Mouse (Mus musculus) mature B cell (primary cell): ENCODE measurements around the gene Slc8a1.

ENCODE experiments used
- in situ Hi-C: fragments of 300-500 bp; cut with MboI; formaldehyde crosslinking; loops from 2 replicates; pipeline ENCODE4 v1.14.3; 2019

Slc8a1 gene

GRCm38 (mm10) chr17:81419802-81420459 is 318.2 kb downstream of the Slc8a1 start:
- in situ Hi-C loops = no loop called here

- in situ Hi-C loops = no loop called here
Measured at GRCm38 (mm10) chr17:81416361-81417114, 321.6 kb downstream of the Slc8a1 start.

GRCm38 (mm10) chr17:81412736-81413135 is 325.4 kb downstream of the Slc8a1 start:
- in situ Hi-C loops = no loop called here

- in situ Hi-C loops = no loop called here
Measured at GRCm38 (mm10) chr17:81404225-81404624, 334.0 kb downstream of the Slc8a1 start.

- in situ Hi-C loops = no loop called here
Measured at GRCm38 (mm10) chr17:81403121-81403520, 335.1 kb downstream of the Slc8a1 start.

GRCm38 (mm10) chr17:81402636-81403035 is 335.5 kb downstream of the Slc8a1 start:
- in situ Hi-C loops = no loop called here

GRCm38 (mm10) chr17:81400377-81400776 is 337.8 kb downstream of the Slc8a1 start:
- in situ Hi-C loops = no loop called here

- in situ Hi-C loops = no loop called here
Measured at GRCm38 (mm10) chr17:81397434-81397833, 340.7 kb downstream of the Slc8a1 start.

- in situ Hi-C loops = no loop called here
Measured at GRCm38 (mm10) chr17:81394124-81394523, 344.1 kb downstream of the Slc8a1 start.

- in situ Hi-C loops = no loop called here
Measured at GRCm38 (mm10) chr17:81393040-81393439, 345.1 kb downstream of the Slc8a1 start.

- in situ Hi-C loops = no loop called here
Measured at GRCm38 (mm10) chr17:81391478-81391877, 346.7 kb downstream of the Slc8a1 start.

- in situ Hi-C loops = no loop called here
Measured at GRCm38 (mm10) chr17:81390790-81391189, 347.4 kb downstream of the Slc8a1 start.

GRCm38 (mm10) chr17:81386118-81386517 is 352.1 kb downstream of the Slc8a1 start:
- in situ Hi-C loops = no loop called here

- in situ Hi-C loops = no loop called here
Measured at GRCm38 (mm10) chr17:81385476-81385875, 352.7 kb downstream of the Slc8a1 start.

GRCm38 (mm10) chr17:81383461-81383860 is 354.7 kb downstream of the Slc8a1 start:
- in situ Hi-C loops = no loop called here

- in situ Hi-C loops = no loop called here
Measured at GRCm38 (mm10) chr17:81378436-81378835, 359.7 kb downstream of the Slc8a1 start.

GRCm38 (mm10) chr17:81377757-81378299 is 360.3 kb downstream of the Slc8a1 start:
- in situ Hi-C loops = no loop called here

- in situ Hi-C loops = no loop called here
Measured at GRCm38 (mm10) chr17:81377195-81377594, 361.0 kb downstream of the Slc8a1 start.

- in situ Hi-C loops = no loop called here
Measured at GRCm38 (mm10) chr17:81375901-81376300, 362.3 kb downstream of the Slc8a1 start.

GRCm38 (mm10) chr17:81369036-81369435 is 369.1 kb downstream of the Slc8a1 start:
- in situ Hi-C loops = no loop called here

- in situ Hi-C loops = no loop called here
Measured at GRCm38 (mm10) chr17:81368503-81368902, 369.7 kb downstream of the Slc8a1 start.

GRCm38 (mm10) chr17:81363368-81363767 is 374.8 kb downstream of the Slc8a1 start:
- in situ Hi-C loops = no loop called here

- in situ Hi-C loops = no loop called here
Measured at GRCm38 (mm10) chr17:81360571-81360970, 377.6 kb downstream of the Slc8a1 start.
